Mouse (Mus musculus) intestine, embryonic 14.5 days (tissue): ENCODE results near the gene Gsg1. TPM values are rescaled to one million over a fixed set of nuclear protein-coding genes. Genes with fewer than 3 reads are reported as not detected.

Experiments used
- ATAC-seq: fragments of 200-750 bp; cut with Nextera tagmentation; replicated peaks from 2 replicates; pipeline ENCODE4 v1.8.0; 2017; ENCODE audit warnings: low read depth, moderate number of reproducible peaks, moderate TSS enrichment, moderate library complexity; ENCODE audit not compliant: low FRiP score, low TSS enrichment
- DNase-seq: peaks from one replicate; pipeline ENCODE4 v3.0.0-alpha.2; 2018; ENCODE audit warnings: low spot score
- H3K27ac ChIP-seq: fragments of 300-500 bp; sonication (generic); 2 replicates; pipeline ENCODE4 v1.5.1; 2014; ENCODE audit warnings: low read depth, mild to moderate bottlenecking, control low read depth
- H3K27me3 ChIP-seq: fragments of 300-500 bp; sonication (generic); replicated peaks from 2 replicates; pipeline ENCODE4 v1.6.1; 2014; ENCODE audit warnings: low read length, control low read depth; ENCODE audit not compliant: control insufficient read depth, insufficient read depth
- H3K36me3 ChIP-seq: fragments of 300-500 bp; sonication (generic); 2 replicates; pipeline ENCODE4 v1.6.1; 2014; ENCODE audit warnings: low read length, control low read depth; ENCODE audit not compliant: control insufficient read depth, insufficient read depth
- H3K4me1 ChIP-seq: fragments of 300-500 bp; sonication (generic); replicated peaks from 2 replicates; pipeline ENCODE4 v1.6.1; 2014; ENCODE audit warnings: low read length, control low read depth, mixed read lengths; ENCODE audit not compliant: control insufficient read depth, insufficient read depth
- H3K4me2 ChIP-seq: fragments of 300-500 bp; sonication (generic); 2 replicates; pipeline ENCODE4 v1.6.1; 2014; ENCODE audit warnings: low read length
- H3K4me3 ChIP-seq: fragments of 300-500 bp; sonication (generic); 2 replicates; pipeline ENCODE4 v1.5.1; 2014; ENCODE audit warnings: low read depth, low read length, control low read depth, mixed read lengths
- H3K9ac ChIP-seq: fragments of 300-500 bp; sonication (generic); 2 replicates; pipeline ENCODE4 v1.6.1; 2014; ENCODE audit warnings: mild to moderate bottlenecking, low read length
- H3K9me3 ChIP-seq: fragments of 300-500 bp; sonication (generic); 2 replicates; pipeline ENCODE4 v1.6.1; 2016; ENCODE audit warnings: low read length, control low read depth; ENCODE audit not compliant: control insufficient read depth
- WGBS: fragments of 180-500 bp; shearing (Covaris S2); extraction: QIAGEN DNeasy Blood & Tissue Kit; methylation state at CpG from one replicate; pipeline ENCODE4 v1.1.7; 2014; 5-methylcytosine and 5-hydroxymethylcytosine counted together
- polyA plus RNA-seq: library from polyadenylated mRNA; unstranded; fragments of >200 nt; fragmentation: Nextera tagmentation; extraction: Ambion mirVana; gene quantifications from 2 replicates; pipeline ENCODE4 v1.2.1, GENCODE M21; 2014

Gene Gsg1
- polyA plus RNA-seq, 1 experiment from 2014 or later = 0.70 TPM

- peak overlapping the region; percentile 82 for H3K4me3 ChIP-seq
- no peak overlapping the region for H3K27ac ChIP-seq
- peak overlapping the region; percentile 76 for H3K9ac ChIP-seq
- H3K36me3 ChIP-seq = no peaks in the 10 kb centered on the region
- peak overlapping the region; percentile 91 for H3K4me2 ChIP-seq
- no peak for DNase-seq
- 0 out of 2 replicates have a peak, but pooled peaks cover 10% of the 10 kb centered on the region for H3K4me1 ChIP-seq
- no peak for ATAC-seq
- 20% methylated on average over 7 of the region's 7 CpGs for WGBS
- H3K9me3 ChIP-seq = no peaks in the 10 kb centered on the region
- H3K27me3 ChIP-seq = no peaks in the 10 kb centered on the region
These were observed 56.7 kb downstream of the Gsg1 start for GRCm38 (mm10) chr6:135197446-135197845.

DNA sequence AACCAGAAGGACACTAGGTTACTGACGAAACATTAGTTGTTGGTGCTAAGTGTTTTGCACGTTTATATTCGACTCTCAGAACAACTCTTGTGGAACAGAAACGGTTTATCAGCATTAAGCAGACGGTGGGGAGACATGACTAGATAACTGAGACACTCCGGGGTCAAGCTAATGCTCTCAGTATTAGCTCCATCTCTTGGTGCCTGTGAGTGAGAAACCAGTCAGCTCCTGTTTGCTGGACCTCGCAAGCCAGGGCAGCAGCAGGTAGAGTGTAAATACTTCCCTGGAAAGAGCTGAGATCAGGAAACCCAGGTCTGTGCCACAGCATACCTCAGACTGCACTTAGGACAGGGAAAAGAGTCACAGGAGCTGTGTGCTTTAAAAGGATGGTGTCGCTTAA, 57.4 kb downstream of the Gsg1 start:
- Histone ChIP-seq H3K4me1 (0 out of 2 replicates have a peak, but pooled peaks cover 10% of the 10 kb centered on the region), H3K9me3 (no peaks in the 10 kb centered on the region), H3K27ac (no peak overlapping the region), H3K36me3 (no peaks in the 10 kb centered on the region), H3K27me3 (no peaks in the 10 kb centered on the region), H3K4me3 (no peak overlapping the region), H3K9ac (no peak overlapping the region), H3K4me2 (no peak overlapping the region)
- DNase-seq (no peak), ATAC-seq (no peak)
- WGBS = 64% methylated on average over 8 of the region's 8 CpGs

DNA sequence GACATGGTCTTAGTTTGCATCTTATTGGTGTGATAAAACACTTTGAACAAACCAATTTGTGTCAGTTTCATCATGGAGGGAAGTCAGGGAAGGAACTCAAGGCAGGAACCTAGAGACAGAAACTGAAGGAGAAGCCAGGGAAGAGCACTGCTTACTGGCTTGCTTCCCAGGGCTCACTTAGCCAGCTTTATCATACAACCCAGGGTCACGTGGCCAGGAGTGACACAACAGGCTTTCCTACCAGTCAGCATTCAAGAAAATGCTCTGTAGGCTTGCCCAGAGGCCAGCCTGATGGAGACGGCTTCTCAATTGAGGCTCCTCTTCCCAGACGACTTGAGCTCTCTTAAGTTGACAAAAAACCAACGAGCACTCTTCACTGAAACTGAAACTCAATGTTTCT, 59.2 kb downstream of the Gsg1 start:
- no peak overlapping the region for H3K4me3 ChIP-seq
- 71% methylated on average over 4 of the region's 4 CpGs for WGBS
- H3K4me2 ChIP-seq = no peak overlapping the region
- no peaks in the 10 kb centered on the region for H3K9me3 ChIP-seq
- 0 out of 2 replicates have a peak, but pooled peaks cover 6% of the 10 kb centered on the region for H3K4me1 ChIP-seq
- no peak for DNase-seq
- no peak overlapping the region for H3K9ac ChIP-seq
- H3K36me3 ChIP-seq = no peaks in the 10 kb centered on the region
- ATAC-seq = no peak
- no peak overlapping the region for H3K27ac ChIP-seq
- H3K27me3 ChIP-seq = no peaks in the 10 kb centered on the region

DNA sequence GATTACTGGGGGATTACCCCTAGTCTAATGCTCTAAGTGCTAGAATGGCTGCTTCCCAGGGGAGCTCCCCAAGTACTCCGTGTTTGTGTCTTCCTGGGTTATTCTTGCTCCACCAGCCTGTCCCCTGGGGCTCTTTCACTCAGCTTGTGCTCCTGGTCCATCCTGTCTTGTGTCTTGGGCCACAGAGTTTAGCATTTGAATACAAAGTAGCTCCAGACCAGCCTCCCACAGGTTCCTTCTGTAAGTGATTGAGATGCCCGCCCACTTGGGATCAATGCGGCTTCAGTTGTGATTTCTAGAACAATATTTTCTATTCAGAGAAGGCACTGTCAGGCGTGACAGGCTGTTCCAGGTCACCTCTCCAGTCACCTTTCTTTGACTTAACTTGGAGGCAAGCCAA, 60.4 kb downstream of the Gsg1 start:
- H3K4me3 ChIP-seq = no peak overlapping the region
- H3K27ac ChIP-seq = no peak overlapping the region
- H3K36me3 ChIP-seq = no peaks in the 10 kb centered on the region
- ATAC-seq = no peak
- no peak for DNase-seq
- H3K9me3 ChIP-seq = no peaks in the 10 kb centered on the region
- 56% methylated on average over 4 of the region's 4 CpGs for WGBS
- H3K4me2 ChIP-seq = no peak overlapping the region
- no peaks in the 10 kb centered on the region for H3K27me3 ChIP-seq
- H3K4me1 ChIP-seq = 0 out of 2 replicates have a peak, but pooled peaks cover 4% of the 10 kb centered on the region
- no peak overlapping the region for H3K9ac ChIP-seq

DNA sequence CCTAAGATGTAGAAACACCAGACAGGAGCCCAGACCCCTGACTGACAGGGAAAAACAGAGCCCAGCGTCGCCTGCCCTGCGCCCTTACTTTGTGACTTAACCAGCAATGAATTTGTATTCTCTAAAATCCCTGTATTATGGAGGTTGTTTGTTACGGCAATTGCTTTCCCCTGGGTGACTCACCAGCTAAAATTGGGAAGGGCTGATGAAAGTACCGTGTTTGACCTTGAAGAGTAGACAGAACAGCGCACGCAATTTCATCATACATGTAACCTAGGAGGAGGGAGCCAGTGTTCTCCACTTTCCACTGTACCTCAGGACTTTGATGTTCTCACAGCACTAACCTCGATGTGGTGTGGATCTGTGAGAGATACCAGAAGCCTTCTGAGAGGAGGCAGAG, 61.2 kb downstream of the Gsg1 start:
- no peak overlapping the region for H3K27ac ChIP-seq
- no peak for DNase-seq
- H3K9ac ChIP-seq = no peak overlapping the region
- 77% methylated on average over 8 of the region's 8 CpGs for WGBS
- H3K9me3 ChIP-seq = no peaks in the 10 kb centered on the region
- H3K36me3 ChIP-seq = no peaks in the 10 kb centered on the region
- ATAC-seq = no peak
- no peak overlapping the region for H3K4me3 ChIP-seq
- H3K27me3 ChIP-seq = no peaks in the 10 kb centered on the region
- H3K4me1 ChIP-seq = no peaks in the 10 kb centered on the region
- H3K4me2 ChIP-seq = no peak overlapping the region

GRCm38 (mm10) chr6:135191906-135192305, 62.2 kb downstream of the Gsg1 start:
- H3K4me1 ChIP-seq = peaks cover 3% of the 10 kb centered on the region; the same call in 1 of the 2 replicates
- ATAC-seq (no peak), DNase-seq (no peak)
- H3K9me3 ChIP-seq = no peaks in the 10 kb centered on the region
- H3K36me3 ChIP-seq = no peaks in the 10 kb centered on the region
- no peak overlapping the region for H3K9ac ChIP-seq
- H3K27ac ChIP-seq = no peak overlapping the region
- H3K27me3 ChIP-seq = no peaks in the 10 kb centered on the region
- no peak overlapping the region for H3K4me3 ChIP-seq
- WGBS = 67% methylated on average over 1 of the region's 1 CpGs
- no peak overlapping the region for H3K4me2 ChIP-seq

- H3K36me3 ChIP-seq = no peaks in the 10 kb centered on the region
- peaks cover 3% of the 10 kb centered on the region; the same call in 1 of the 2 replicates for H3K4me1 ChIP-seq
- WGBS = 80% methylated on average over 6 of the region's 6 CpGs
- no peaks in the 10 kb centered on the region for H3K27me3 ChIP-seq
- ATAC-seq = no peak
- H3K4me2 ChIP-seq = no peak overlapping the region
- H3K4me3 ChIP-seq = no peak overlapping the region
- no peak overlapping the region for H3K27ac ChIP-seq
- H3K9ac ChIP-seq = no peak overlapping the region
- no peaks in the 10 kb centered on the region for H3K9me3 ChIP-seq
- no peak for DNase-seq
These were observed 64.0 kb downstream of the Gsg1 start for GRCm38 (mm10) chr6:135190122-135190521.

DNA sequence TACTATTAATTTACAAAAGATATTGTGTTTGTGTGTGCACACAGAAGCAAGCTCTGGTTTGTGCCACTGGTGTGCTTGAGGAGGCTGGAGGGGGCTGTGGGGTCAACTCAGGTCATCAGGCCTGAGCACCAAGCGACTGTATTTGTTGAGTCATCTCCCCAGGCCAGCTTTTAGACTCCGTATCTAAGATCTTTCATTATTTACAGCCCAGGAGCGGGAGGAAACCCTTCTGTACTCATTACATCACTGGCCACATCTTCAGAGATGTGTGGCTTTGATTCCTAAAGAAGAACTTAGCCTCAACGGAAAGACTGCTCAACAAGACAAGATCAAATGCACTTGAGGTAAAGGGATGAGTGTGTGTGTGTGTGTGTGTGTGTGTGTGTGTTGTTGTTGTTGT, 65.5 kb downstream of the Gsg1 start:
- peaks cover 3% of the 10 kb centered on the region; the same call in 1 of the 2 replicates for H3K4me1 ChIP-seq
- no peak for DNase-seq

More for the DNA sequence above, 65.5 kb downstream of the Gsg1 start:
- WGBS = 42% methylated on average over 4 of the region's 4 CpGs
- H3K36me3 ChIP-seq = no peaks in the 10 kb centered on the region
- H3K4me3 ChIP-seq = no peak overlapping the region
- H3K4me2 ChIP-seq = no peak overlapping the region
- H3K9me3 ChIP-seq = no peaks in the 10 kb centered on the region
- H3K9ac ChIP-seq = no peak overlapping the region
- no peaks in the 10 kb centered on the region for H3K27me3 ChIP-seq
- no peak overlapping the region for H3K27ac ChIP-seq
- no peak for ATAC-seq
